Mouse (Mus musculus) forebrain, embryonic 14.5 days (tissue): ENCODE measurements around the gene Hoxa9. TPM values are rescaled to one million over a fixed set of nuclear protein-coding genes. Genes with fewer than 3 reads are reported as not detected.

Experiments
- ATAC-seq: fragments of 200-750 bp; cut with Nextera tagmentation; 2 replicates; pipeline ENCODE4 v1.8.0; 2017; ENCODE audit warnings: mild to moderate bottlenecking, moderate library complexity
- DNase-seq: peaks from one replicate; pipeline ENCODE4 v3.0.0-alpha.2; 2015; ENCODE audit warnings: low spot score
- H3K27ac ChIP-seq: fragments of 300-500 bp; sonication (generic); 2 replicates; pipeline ENCODE4 v1.5.1; 2014; ENCODE audit warnings: low read depth, mild to moderate bottlenecking, control low read depth, low read length, moderate library complexity
- H3K27me3 ChIP-seq: fragments of 300-500 bp; sonication (generic); replicated peaks from 2 replicates; pipeline ENCODE4 v1.6.1; 2014; ENCODE audit warnings: low read length, control low read depth, mixed read lengths; ENCODE audit not compliant: control insufficient read depth, insufficient read depth
- H3K36me3 ChIP-seq: fragments of 300-500 bp; sonication (generic); 2 replicates; pipeline ENCODE4 v1.6.1; 2014; ENCODE audit warnings: low read length, control low read depth; ENCODE audit not compliant: control insufficient read depth, insufficient read depth
- H3K4me1 ChIP-seq: fragments of 300-500 bp; sonication (generic); 2 replicates; pipeline ENCODE4 v1.6.1; 2014; ENCODE audit warnings: antibody characterized with exemption, low read length, control low read depth; ENCODE audit not compliant: control insufficient read depth, insufficient read depth
- H3K4me2 ChIP-seq: fragments of 300-500 bp; sonication (generic); 2 replicates; pipeline ENCODE4 v1.6.1; 2014; ENCODE audit warnings: mild to moderate bottlenecking, control low read depth, low read length
- H3K4me3 ChIP-seq: fragments of 300-500 bp; sonication (generic); 2 replicates; pipeline ENCODE4 v1.5.1; 2014; ENCODE audit warnings: low read depth, low read length, control low read depth
- H3K9ac ChIP-seq: fragments of 300-500 bp; sonication (generic); 2 replicates; pipeline ENCODE4 v1.6.1; 2014; ENCODE audit warnings: mild to moderate bottlenecking, low read length, control low read depth, moderate library complexity
- H3K9me3 ChIP-seq: fragments of 300-500 bp; sonication (generic); replicated peaks from 2 replicates; pipeline ENCODE4 v1.6.1; 2016; ENCODE audit warnings: low read length, control low read depth, mixed read lengths; ENCODE audit not compliant: control insufficient read depth
- WGBS: fragments of 180-500 bp; shearing (Covaris S2); extraction: QIAGEN DNeasy Blood & Tissue Kit; methylation state at CpG from one replicate; pipeline ENCODE4 v1.1.7; 2014; 5-methylcytosine and 5-hydroxymethylcytosine counted together
- polyA plus RNA-seq: library from polyadenylated mRNA; unstranded; fragments of >200 nt; fragmentation: Nextera tagmentation; extraction: Ambion mirVana; gene quantifications from 2 replicates; pipeline ENCODE4 v1.2.1, GENCODE M21; 2014

The Hoxa9 gene
- polyA plus RNA-seq, 1 experiment from 2014 or later = not detected

DNA sequence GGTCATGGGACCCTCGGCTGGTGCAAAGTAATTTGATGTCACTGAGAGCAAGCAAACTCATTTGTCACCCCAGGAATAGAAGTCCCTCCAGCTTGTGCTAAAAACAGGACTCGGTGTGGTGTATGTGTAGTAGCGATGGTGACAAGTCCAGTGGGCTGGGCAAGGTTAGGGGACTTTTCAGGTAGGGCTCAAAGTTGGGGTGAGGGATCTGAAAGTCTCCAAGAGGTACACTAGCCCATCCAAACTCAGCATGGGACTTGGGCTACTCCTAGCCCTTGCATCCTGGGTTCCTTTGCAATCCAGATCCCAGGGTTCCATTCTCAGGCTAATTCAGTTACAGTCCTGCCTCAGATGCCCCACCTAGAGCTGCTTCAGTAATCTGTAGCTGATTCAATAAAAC is 37.9 kb upstream of the Hoxa9 start:
- no peak overlapping the region for H3K4me3 ChIP-seq
- H3K27me3 ChIP-seq = peaks cover 95% of the 10 kb centered on the region
- H3K27ac ChIP-seq = no peak overlapping the region
- H3K9ac ChIP-seq = no peak overlapping the region
- no peaks in the 10 kb centered on the region for H3K36me3 ChIP-seq
- ATAC-seq (no peak), DNase-seq (no peak)
- no peaks in the 10 kb centered on the region for H3K9me3 ChIP-seq
- H3K4me2 ChIP-seq = no peak overlapping the region
- H3K4me1 ChIP-seq = no peaks in the 10 kb centered on the region
- 3% methylated on average over 3 of the region's 3 CpGs for WGBS

DNA sequence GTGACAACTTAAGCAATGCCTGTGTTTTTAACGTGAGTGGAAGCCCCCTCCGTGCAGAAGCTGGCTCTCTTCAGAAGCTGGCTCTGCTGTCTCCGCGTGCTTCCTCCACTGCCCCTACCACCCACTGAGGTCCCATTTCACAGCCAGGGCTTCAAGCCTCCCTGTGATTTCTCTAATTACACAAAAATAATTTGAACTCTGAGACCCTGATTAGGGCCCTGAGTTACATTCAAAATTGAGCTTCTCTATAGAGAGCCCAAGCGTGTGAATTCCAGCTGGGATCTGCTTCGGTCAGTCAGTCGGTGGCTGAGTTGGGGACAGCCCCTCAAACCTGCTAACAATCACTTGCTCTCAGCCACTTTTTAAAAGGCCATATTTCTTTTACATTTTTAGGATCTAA is 37.5 kb upstream of the Hoxa9 start:
- ATAC-seq = no peak
- no peak for DNase-seq
- WGBS = 2% methylated on average over 7 of the region's 7 CpGs
- H3K4me3 ChIP-seq = no peak overlapping the region
- H3K4me2 ChIP-seq = no peak overlapping the region
- H3K27me3 ChIP-seq = peaks cover 95% of the 10 kb centered on the region
- no peaks in the 10 kb centered on the region for H3K36me3 ChIP-seq
- H3K4me1 ChIP-seq = no peaks in the 10 kb centered on the region
- no peaks in the 10 kb centered on the region for H3K9me3 ChIP-seq
- H3K9ac ChIP-seq = no peak overlapping the region
- H3K27ac ChIP-seq = no peak overlapping the region

DNA sequence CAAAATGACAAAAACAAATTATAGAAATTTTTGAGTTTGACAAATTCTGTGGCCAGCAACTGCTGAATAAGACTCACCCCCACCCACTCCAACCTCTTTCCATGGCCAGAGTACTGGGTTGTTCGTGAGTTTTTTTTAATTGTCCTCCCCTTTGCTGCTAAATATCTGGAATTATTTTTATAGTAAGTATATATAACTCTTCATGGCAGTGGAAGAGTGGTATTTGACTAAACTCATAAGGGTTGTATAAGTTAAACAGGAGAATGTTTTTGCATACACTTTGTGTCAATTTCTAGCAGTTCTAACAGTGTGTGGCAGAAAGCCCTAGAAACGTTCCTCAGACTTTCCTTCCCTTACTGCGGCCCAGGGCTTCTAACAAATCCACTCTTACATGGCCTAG is 36.8 kb upstream of the Hoxa9 start:
- H3K9ac ChIP-seq = no peak overlapping the region
- no peak overlapping the region for H3K4me3 ChIP-seq
- ATAC-seq = no peak
- H3K9me3 ChIP-seq = no peaks in the 10 kb centered on the region
- H3K27ac ChIP-seq = no peak overlapping the region
- no peak for DNase-seq
- peaks cover 95% of the 10 kb centered on the region for H3K27me3 ChIP-seq
- H3K36me3 ChIP-seq = no peaks in the 10 kb centered on the region
- no peaks in the 10 kb centered on the region for H3K4me1 ChIP-seq
- H3K4me2 ChIP-seq = no peak overlapping the region
- WGBS = 8% methylated on average over 3 of the region's 3 CpGs

DNA sequence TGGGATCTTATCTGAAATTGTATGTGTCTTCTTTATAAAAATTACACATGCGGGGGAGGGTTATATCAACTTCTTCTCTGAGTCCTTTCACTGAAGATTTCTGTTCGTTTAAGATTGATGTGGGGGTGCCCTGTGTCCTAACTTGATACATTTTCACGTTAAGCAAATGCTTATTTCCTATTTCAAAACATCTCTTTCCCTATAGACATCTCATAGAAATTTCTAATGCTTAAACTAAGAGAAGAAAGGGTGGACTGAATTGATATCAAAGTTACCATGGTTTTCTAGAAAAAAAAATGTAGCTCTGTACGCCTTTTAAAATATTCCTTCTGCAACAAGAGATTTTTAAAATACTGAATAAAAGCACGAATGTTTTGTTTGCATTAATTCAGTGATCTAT is 36.3 kb upstream of the Hoxa9 start:
- H3K4me3 ChIP-seq = no peak overlapping the region
- ATAC-seq = no peak
- no peak for DNase-seq
- H3K9ac ChIP-seq = no peak overlapping the region
- 17% methylated on average over 5 of the region's 5 CpGs for WGBS
- no peaks in the 10 kb centered on the region for H3K9me3 ChIP-seq
- no peaks in the 10 kb centered on the region for H3K36me3 ChIP-seq
- peaks cover 95% of the 10 kb centered on the region for H3K27me3 ChIP-seq
- H3K4me2 ChIP-seq = no peak overlapping the region
- H3K4me1 ChIP-seq = no peaks in the 10 kb centered on the region
- no peak overlapping the region for H3K27ac ChIP-seq

- no peaks in the 10 kb centered on the region for H3K9me3 ChIP-seq
- no peaks in the 10 kb centered on the region for H3K4me1 ChIP-seq
- 0% methylated on average over 9 of the region's 9 CpGs for WGBS
- no peak overlapping the region for H3K9ac ChIP-seq
- H3K27ac ChIP-seq = no peak overlapping the region
- no peak overlapping the region for H3K4me3 ChIP-seq
- no peaks in the 10 kb centered on the region for H3K36me3 ChIP-seq
- DNase-seq (no peak), ATAC-seq (no peak)
- H3K4me2 ChIP-seq = no peak overlapping the region
- peaks cover 96% of the 10 kb centered on the region for H3K27me3 ChIP-seq
Measured at GRCm38 (mm10) chr6:52266666-52266985, 35.7 kb upstream of the Hoxa9 start.

- no peak overlapping the region for H3K4me2 ChIP-seq
- H3K9ac ChIP-seq = no peak overlapping the region
- no peak for DNase-seq
- no peaks in the 10 kb centered on the region for H3K4me1 ChIP-seq
- H3K27ac ChIP-seq = no peak overlapping the region
- no peaks in the 10 kb centered on the region for H3K9me3 ChIP-seq
- H3K4me3 ChIP-seq = no peak overlapping the region
- H3K27me3 ChIP-seq = peaks cover 96% of the 10 kb centered on the region
- WGBS = 1% methylated on average over 19 of the region's 19 CpGs
- no peaks in the 10 kb centered on the region for H3K36me3 ChIP-seq
- no peak for ATAC-seq
Measured at GRCm38 (mm10) chr6:52265913-52266665, 35.2 kb upstream of the Hoxa9 start.

GRCm38 (mm10) chr6:52265306-52265912 is 34.5 kb upstream of the Hoxa9 start:
- ATAC-seq (no peak), DNase-seq (no peak)
- 2% methylated on average over 18 of the region's 18 CpGs for WGBS
- H3K27me3 ChIP-seq = peaks cover 93% of the 10 kb centered on the region
- no peak overlapping the region for H3K9ac ChIP-seq
- H3K9me3 ChIP-seq = no peaks in the 10 kb centered on the region
- no peaks in the 10 kb centered on the region for H3K36me3 ChIP-seq
- H3K4me3 ChIP-seq = no peak overlapping the region
- H3K4me2 ChIP-seq = no peak overlapping the region
- no peak overlapping the region for H3K27ac ChIP-seq
- H3K4me1 ChIP-seq = no peaks in the 10 kb centered on the region

- H3K27me3 ChIP-seq = peaks cover 90% of the 10 kb centered on the region
- no peak overlapping the region for H3K4me3 ChIP-seq
- H3K4me2 ChIP-seq = no peak overlapping the region
- WGBS = 2% methylated on average over 5 of the region's 5 CpGs
- H3K27ac ChIP-seq = no peak overlapping the region
- H3K9me3 ChIP-seq = no peaks in the 10 kb centered on the region
- H3K36me3 ChIP-seq = no peaks in the 10 kb centered on the region
- DNase-seq (no peak), ATAC-seq (no peak)
- no peaks in the 10 kb centered on the region for H3K4me1 ChIP-seq
- no peak overlapping the region for H3K9ac ChIP-seq
Measured at GRCm38 (mm10) chr6:52264106-52264790, 33.4 kb upstream of the Hoxa9 start.

DNA sequence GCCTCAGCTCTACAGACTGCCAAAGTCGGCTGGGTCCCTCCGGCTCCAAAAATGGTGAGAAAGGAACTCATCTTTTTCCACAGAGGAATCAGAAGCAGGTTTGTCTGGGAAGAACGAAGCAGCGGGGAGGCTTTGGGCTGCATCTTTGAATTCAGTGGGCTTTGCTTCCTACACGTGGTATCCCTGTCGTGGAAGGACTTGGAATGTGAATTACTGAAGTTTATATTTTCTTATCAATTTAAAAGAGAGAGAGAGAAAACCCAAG is 32.4 kb upstream of the Hoxa9 start:
- Histone ChIP-seq H3K4me1 (no peaks in the 10 kb centered on the region), H3K9me3 (no peaks in the 10 kb centered on the region), H3K27me3 (peaks cover 90% of the 10 kb centered on the region), H3K4me3 (no peak overlapping the region), H3K36me3 (no peaks in the 10 kb centered on the region), H3K27ac (no peak overlapping the region), H3K9ac (no peak overlapping the region), H3K4me2 (no peak overlapping the region)
- 2% methylated on average over 6 of the region's 6 CpGs for WGBS
- DNase-seq = no peak
- ATAC-seq = no peak
